Mouse (Mus musculus) ES-Bruce4 (cell line): ENCODE results near the gene Orm1. TPM values are rescaled to one million over a fixed set of nuclear protein-coding genes. Genes with fewer than 3 reads are reported as not detected.
"Not testable (repeated sequence)": the region's sequence is repeated elsewhere in the genome, so short reads cannot be mapped to it uniquely, and the experiment has no call there.

ENCODE experiments used
- H3K27ac ChIP-seq: 2 replicates; pipeline ENCODE4 v1.5.1; 2012; ENCODE audit warnings: low read length, inconsistent platforms; ENCODE audit not compliant: insufficient read depth
- H3K27me3 ChIP-seq: 2 replicates; pipeline ENCODE4 v1.6.1; 2012; ENCODE audit warnings: mild to moderate bottlenecking, low read length, inconsistent platforms; ENCODE audit not compliant: control insufficient read depth, poor library complexity, insufficient read depth, severe bottlenecking
- H3K36me3 ChIP-seq: 2 replicates; pipeline ENCODE4 v1.6.1; 2012; ENCODE audit warnings: inconsistent platforms, mild to moderate bottlenecking, low read length, moderate library complexity; ENCODE audit not compliant: control insufficient read depth, poor library complexity, insufficient read depth, severe bottlenecking
- H3K4me1 ChIP-seq: one replicate; pipeline ENCODE4 v1.8.1; 2011; ENCODE audit warnings: low read length; ENCODE audit not compliant: control insufficient read depth, insufficient read depth
- H3K4me3 ChIP-seq: 2 replicates; pipeline ENCODE4 v1.5.1; 2011; ENCODE audit warnings: low read depth, mild to moderate bottlenecking, low read length
- H3K9ac ChIP-seq: 2 replicates; pipeline ENCODE4 v1.6.1; 2012; ENCODE audit warnings: low read depth, mild to moderate bottlenecking, inconsistent platforms; ENCODE audit not compliant: poor library complexity, severe bottlenecking
- H3K9me3 ChIP-seq: replicated peaks from 2 replicates; pipeline ENCODE4 v1.6.1; 2012; ENCODE audit warnings: mild to moderate bottlenecking, low read length, inconsistent platforms; ENCODE audit not compliant: control insufficient read depth, poor library complexity, insufficient read depth, severe bottlenecking
- CTCF ChIP-seq: IDR thresholded peaks from one replicate; pipeline ENCODE4 v1.8.1; 2011; ENCODE audit warnings: low read depth, low read length
- EP300 ChIP-seq: IDR thresholded peaks from 2 replicates; pipeline ENCODE4 v1.6.1; 2011; ENCODE audit warnings: low read depth, low read length; ENCODE audit not compliant: insufficient read depth
- POLR2A ChIP-seq: IDR thresholded peaks from one replicate; pipeline ENCODE4 v1.8.1; 2011; ENCODE audit warnings: low read length; ENCODE audit not compliant: insufficient read depth
- polyA plus RNA-seq: library from polyadenylated mRNA; stranded (reverse); fragments of >200 nt; gene quantifications from 2 replicates; pipeline ENCODE4 v1.2.4, GENCODE M21; 2011; ENCODE audit warnings: low read depth; ENCODE audit not compliant: missing spikeins, insufficient read depth, insufficient read length

The Orm1 gene
- polyA plus RNA-seq, 1 experiment = not detected

DNA sequence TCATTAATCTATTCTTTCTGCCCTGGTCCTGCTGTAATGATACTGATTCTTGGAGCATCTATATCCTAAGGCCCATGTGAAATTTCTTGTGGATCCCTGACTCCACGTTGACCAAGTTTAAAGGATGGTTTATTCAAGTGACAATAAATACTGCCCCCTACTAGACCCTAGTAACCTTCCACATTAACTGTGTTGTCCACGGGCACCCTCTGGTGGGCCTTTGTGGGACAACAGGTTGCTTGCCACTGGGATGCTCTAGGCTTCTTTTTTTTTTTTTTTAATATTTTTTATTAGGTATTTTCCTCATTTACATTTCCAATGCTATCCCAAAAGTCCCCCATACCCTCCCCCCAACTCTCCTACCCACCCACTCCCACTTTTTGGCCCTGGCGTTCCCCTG, 24.8 kb upstream of the Orm1 start:
- not testable (repeated sequence) for H3K9me3 ChIP-seq, H3K9ac ChIP-seq, H3K4me3 ChIP-seq, H3K4me1 ChIP-seq, H3K27me3 ChIP-seq, H3K36me3 ChIP-seq, H3K27ac ChIP-seq
- TF ChIP-seq CTCF = peak; percentile 44

DNA sequence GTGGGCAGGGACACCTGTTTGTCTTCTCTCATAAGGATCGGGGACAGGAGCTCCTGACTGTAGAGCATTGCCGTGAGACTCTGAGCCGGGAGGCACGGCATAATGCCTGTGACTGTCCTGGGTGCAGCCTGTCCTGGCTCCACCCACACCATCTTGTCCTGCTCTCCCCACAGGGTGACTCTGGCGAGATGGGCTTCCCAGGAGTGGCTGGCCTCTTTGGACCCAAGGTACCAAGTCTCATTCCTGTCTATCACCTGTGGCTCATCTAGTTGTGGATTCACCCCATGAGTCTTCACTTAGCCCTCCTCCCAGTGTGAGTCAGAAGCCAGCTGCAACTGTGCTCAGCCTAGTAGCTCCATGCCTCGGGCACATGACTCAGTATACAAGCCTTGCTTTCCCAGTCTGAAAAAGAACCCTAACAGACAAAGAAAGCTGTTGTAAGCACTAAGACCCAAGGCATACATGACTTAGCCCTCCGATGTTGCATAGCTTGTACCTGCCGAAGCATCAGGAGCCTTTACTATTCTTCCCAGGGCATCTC, 21.0 kb upstream of the Orm1 start:
- Histone ChIP-seq H3K27me3 (no peaks in the 10 kb centered on the region), H3K4me3 (no peak overlapping the region), H3K27ac (no peak overlapping the region), H3K9ac (no peak overlapping the region), H3K4me1 (no peaks in the 10 kb centered on the region), H3K9me3 (no peaks in the 10 kb centered on the region; the same call in 1 of the 2 replicates), H3K36me3 (no peaks in the 10 kb centered on the region)
- no peak for TF ChIP-seq CTCF
- TF ChIP-seq POLR2A = no peak
- TF ChIP-seq EP300 = no peak

DNA sequence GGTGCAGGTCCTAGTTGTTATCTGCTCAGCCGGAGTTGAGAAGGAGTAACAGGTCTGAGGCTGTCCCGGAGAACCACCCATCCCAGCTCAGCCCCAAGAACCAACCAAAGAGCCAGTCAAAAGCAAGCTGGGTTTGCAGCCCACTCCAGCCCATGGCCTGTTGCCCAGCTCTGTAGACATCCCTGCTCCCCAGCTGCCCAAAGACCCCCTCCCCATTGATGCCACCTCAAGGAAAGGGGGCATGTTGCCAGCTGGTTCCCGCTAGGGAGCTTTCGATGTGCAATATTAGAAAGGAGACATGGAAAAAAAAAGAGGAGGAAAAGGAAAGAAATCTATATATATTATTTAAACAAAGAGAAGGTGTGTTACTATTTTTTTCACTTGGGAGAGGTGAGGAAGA, 11.0 kb upstream of the Orm1 start:
- no peaks in the 10 kb centered on the region for H3K27me3 ChIP-seq
- no peaks in the 10 kb centered on the region for H3K9me3 ChIP-seq
- TF ChIP-seq CTCF = no peak
- no peak for TF ChIP-seq POLR2A
- H3K27ac ChIP-seq = no peak overlapping the region
- no peak overlapping the region for H3K9ac ChIP-seq
- no peaks in the 10 kb centered on the region for H3K4me1 ChIP-seq
- no peak overlapping the region for H3K4me3 ChIP-seq
- H3K36me3 ChIP-seq = no peaks in the 10 kb centered on the region

DNA sequence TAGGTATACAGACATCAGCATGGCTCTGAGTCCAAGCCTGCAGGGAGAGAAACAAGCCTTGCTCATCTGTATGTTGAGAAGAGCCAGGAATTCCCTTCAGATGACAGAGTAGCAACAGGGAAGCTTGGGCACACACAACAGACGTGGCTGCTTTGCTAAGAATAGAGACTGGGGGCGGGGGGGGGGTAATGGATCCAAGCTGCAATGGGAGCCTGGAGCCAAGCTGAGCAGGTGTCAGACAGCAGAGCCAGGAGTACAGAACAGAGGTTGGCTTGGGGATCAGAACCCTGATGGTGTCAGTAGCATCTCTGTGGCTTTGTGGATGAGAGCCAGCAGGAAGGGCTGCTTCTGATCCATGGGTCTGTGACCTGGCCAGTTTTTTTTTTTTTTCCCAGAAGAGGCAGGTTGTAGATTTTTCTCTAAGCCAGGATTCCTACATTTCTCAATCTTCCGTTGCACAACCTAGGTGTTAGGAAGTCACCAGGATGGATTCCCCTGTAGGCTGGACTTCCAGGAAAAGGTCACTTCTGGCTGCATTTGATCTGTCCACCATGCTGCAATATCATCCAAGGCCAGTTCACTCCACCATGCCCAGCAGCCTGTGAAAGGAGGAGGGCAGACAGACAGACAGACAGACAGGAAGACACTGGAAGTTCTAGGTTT, 5.8 kb upstream of the Orm1 start:
- TF ChIP-seq CTCF (no peak), EP300 (no peak), POLR2A (no peak)
- H3K9me3 ChIP-seq = no peaks in the 10 kb centered on the region
- no peaks in the 10 kb centered on the region for H3K4me1 ChIP-seq
- H3K27ac ChIP-seq = no peak overlapping the region
- no peak overlapping the region for H3K9ac ChIP-seq
- H3K4me3 ChIP-seq = no peak overlapping the region
- H3K36me3 ChIP-seq = no peaks in the 10 kb centered on the region
- no peaks in the 10 kb centered on the region for H3K27me3 ChIP-seq

DNA sequence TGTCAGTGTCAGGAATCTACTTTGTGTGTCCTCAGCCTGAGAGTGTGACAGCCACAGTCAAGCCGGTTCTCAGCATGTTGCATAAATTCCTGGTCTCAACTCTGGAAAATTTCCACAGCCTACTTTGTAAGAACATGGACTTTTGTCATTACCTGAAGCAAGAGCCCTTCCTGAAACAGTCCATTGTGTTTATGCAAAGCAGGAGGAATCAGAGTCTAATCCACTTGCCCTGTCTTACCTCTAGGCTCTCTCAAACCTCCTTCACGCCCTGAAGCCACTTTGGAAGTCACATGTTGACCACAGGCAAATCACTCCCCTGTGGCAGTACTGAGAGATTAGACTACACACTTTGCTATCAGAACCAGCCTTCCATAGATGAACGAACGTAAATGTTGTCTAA, 1.9 kb upstream of the Orm1 start:
- Histone ChIP-seq H3K27me3 (no peaks in the 10 kb centered on the region), H3K36me3 (no peaks in the 10 kb centered on the region), H3K9me3 (no peaks in the 10 kb centered on the region), H3K9ac (no peak overlapping the region), H3K4me3 (no peak overlapping the region), H3K27ac (no peak overlapping the region), H3K4me1 (no peaks in the 10 kb centered on the region)
- TF ChIP-seq POLR2A = no peak
- TF ChIP-seq CTCF = no peak
- TF ChIP-seq EP300 = no peak

DNA sequence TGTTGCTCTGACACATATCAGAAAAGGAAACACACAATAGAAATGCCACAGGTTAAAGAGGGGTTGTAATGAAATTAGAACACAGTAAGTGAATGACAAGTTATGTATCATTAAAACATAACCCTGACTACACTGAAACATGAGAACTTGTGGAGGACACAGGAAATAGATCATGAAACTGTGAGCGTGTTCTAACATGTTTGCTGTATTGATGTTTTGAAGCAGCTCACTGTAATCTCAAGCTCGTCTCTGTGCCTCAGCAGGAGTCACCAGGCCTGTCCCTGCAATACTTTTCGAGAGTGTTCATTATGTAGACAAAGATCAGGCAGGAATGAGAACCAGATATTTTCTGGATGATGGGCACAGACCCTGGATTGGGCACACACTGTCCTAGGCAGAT, 752 bp upstream of the Orm1 start:
- no peak overlapping the region for H3K9ac ChIP-seq
- H3K27ac ChIP-seq = no peak overlapping the region
- H3K27me3 ChIP-seq = no peaks in the 10 kb centered on the region
- no peaks in the 10 kb centered on the region for H3K4me1 ChIP-seq
- no peaks in the 10 kb centered on the region for H3K36me3 ChIP-seq
- TF ChIP-seq POLR2A (no peak), CTCF (no peak), EP300 (no peak)
- no peaks in the 10 kb centered on the region for H3K9me3 ChIP-seq
- no peak overlapping the region for H3K4me3 ChIP-seq
